Mouse (Mus musculus) ES-E14 (cell line): Measurements from ENCODE around the gene Zfp536.

Source experiments
- CHD2 ChIP-seq: IDR thresholded peaks from 2 replicates; pipeline ENCODE4 v1.6.1; 2014; ENCODE audit warnings: mild to moderate bottlenecking, low read depth, low read length, inconsistent platforms
- HCFC1 ChIP-seq: IDR thresholded peaks from 2 replicates; pipeline ENCODE4 v1.6.1; 2012; ENCODE audit warnings: low read length, inconsistent platforms, borderline replicate concordance; ENCODE audit not compliant: insufficient read depth
- MAFK ChIP-seq: IDR thresholded peaks from 2 replicates; pipeline ENCODE4 v1.6.1; 2014; ENCODE audit warnings: mild to moderate bottlenecking, low read depth, low read length, inconsistent platforms; ENCODE audit not compliant: insufficient read depth
- ZC3H11A ChIP-seq: IDR thresholded peaks from 2 replicates; pipeline ENCODE4 v1.6.1; 2012; ENCODE audit warnings: low read depth, mild to moderate bottlenecking, inconsistent platforms, low read length, borderline replicate concordance

DNA sequence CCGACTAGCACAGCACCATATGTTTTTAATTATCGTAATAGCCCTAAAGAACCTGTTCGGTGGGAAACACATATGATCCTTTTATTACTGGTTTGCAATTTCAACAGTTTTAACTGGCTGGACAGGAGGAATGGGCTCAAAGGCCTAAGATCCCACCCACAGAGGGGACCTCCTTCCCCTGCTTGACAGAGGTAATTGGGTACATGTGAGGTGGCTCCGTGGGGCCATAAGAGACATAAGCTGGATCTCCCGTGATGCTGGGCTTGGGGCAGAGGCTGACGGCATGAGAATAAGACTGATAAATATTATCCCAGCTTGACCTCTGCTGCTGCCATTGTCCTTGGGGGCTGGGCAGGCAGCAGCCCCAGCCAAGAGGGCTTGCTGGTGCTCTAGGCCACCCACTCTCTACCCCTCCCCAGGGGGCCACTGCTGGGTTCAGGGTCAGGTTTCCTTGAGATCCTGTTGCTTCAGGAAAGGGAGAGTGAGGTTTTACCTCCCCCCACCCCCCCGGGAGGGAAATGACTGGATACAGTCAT lies 309.2 kb downstream of the Zfp536 start:
- TF ChIP-seq HCFC1 = no peak
- TF ChIP-seq MAFK = no peak
- no peak for TF ChIP-seq CHD2
- no peak for TF ChIP-seq ZC3H11A
